Mouse (Mus musculus): ENCODE data around the gene Gm28490. TPM values are rescaled to one million over a fixed set of nuclear protein-coding genes. Genes with fewer than 3 reads are reported as not detected.

Gm28490 gene
- polyA plus RNA-seq (2012; rRNA removed) = not detected in 2 replicates

GRCm38 (mm10) chrY:31634656-31635055, at the start of gene Gm28490:
Gene Gm28490, minus strand, starts transcription at chrY:31634756.

